Mouse (Mus musculus) testis, adult 2 months (tissue): Measurements from ENCODE around the gene Kif7.

Experiments used
- CTCF ChIP-seq: fragments of 200-500 bp; IDR thresholded peaks from 2 replicates; pipeline ENCODE4 v1.5.1; 2012; ENCODE audit warnings: low read depth, mild to moderate bottlenecking, inconsistent platforms, low read length, moderate library complexity; ENCODE audit not compliant: control insufficient read depth, insufficient read depth, insufficient replicate concordance
- POLR2A ChIP-seq: fragments of 200-500 bp; IDR thresholded peaks from 2 replicates; pipeline ENCODE4 v1.6.1; 2012; ENCODE audit warnings: low read depth, mild to moderate bottlenecking, inconsistent platforms, low read length, moderate library complexity; ENCODE audit not compliant: control insufficient read depth

DNA sequence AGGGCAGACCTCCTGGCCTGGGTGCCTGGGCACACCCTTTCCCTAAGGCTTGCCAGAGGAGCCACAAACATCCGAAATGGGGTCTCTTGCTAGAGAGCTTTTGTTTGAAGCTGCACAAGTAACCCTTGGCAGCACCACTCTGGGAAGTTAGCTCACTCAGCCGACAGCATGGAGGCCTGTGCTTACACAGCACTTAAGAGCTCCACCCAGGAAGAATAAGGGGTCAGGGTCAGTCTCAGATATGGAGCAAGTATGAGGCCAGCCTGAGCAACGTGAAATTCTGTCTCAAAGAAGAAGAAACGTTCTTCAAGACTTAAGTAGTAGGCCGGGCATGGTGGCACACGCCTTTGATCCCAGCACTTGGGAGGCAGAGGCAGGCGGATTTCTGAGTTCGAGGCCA is 46.6 kb upstream of the Kif7 start:
- TF ChIP-seq CTCF (no peak), POLR2A (no peak)
